Mouse (Mus musculus) forebrain, embryonic 16.5 days (tissue): ENCODE measurements around the gene Lao1. TPM values are rescaled to one million over a fixed set of nuclear protein-coding genes. Genes with fewer than 3 reads are reported as not detected.

ENCODE experiments used
- ATAC-seq: fragments of 200-750 bp; cut with Nextera tagmentation; 2 replicates; pipeline ENCODE4 v1.8.0; 2017; ENCODE audit warnings: mild to moderate bottlenecking, moderate library complexity
- H3K27ac ChIP-seq: fragments of 300-500 bp; sonication (generic); 2 replicates; pipeline ENCODE4 v1.5.1; 2014; ENCODE audit warnings: low read length, control low read depth
- H3K27me3 ChIP-seq: fragments of 300-500 bp; sonication (generic); replicated peaks from 2 replicates; pipeline ENCODE4 v1.6.1; 2014; ENCODE audit warnings: low read length; ENCODE audit not compliant: control insufficient read depth, insufficient read depth
- H3K36me3 ChIP-seq: fragments of 300-500 bp; sonication (generic); 2 replicates; pipeline ENCODE4 v1.6.1; 2014; ENCODE audit not compliant: control insufficient read depth, insufficient read depth
- H3K4me1 ChIP-seq: fragments of 300-500 bp; sonication (generic); replicated peaks from 2 replicates; pipeline ENCODE4 v1.6.1; 2014; ENCODE audit warnings: low read length; ENCODE audit not compliant: control insufficient read depth, insufficient read depth
- H3K4me2 ChIP-seq: fragments of 300-500 bp; sonication (generic); 2 replicates; pipeline ENCODE4 v1.6.1; 2014; ENCODE audit warnings: mild to moderate bottlenecking, low read length, control low read depth
- H3K4me3 ChIP-seq: fragments of 300-500 bp; sonication (generic); replicated peaks from 2 replicates; pipeline ENCODE4 v1.5.1; 2014; ENCODE audit warnings: mild to moderate bottlenecking, low read length, control low read depth
- H3K9ac ChIP-seq: fragments of 300-500 bp; sonication (generic); replicated peaks from 2 replicates; pipeline ENCODE4 v1.6.1; 2014; ENCODE audit warnings: low read depth, low read length, control low read depth
- H3K9me3 ChIP-seq: fragments of 300-500 bp; sonication (generic); 2 replicates; pipeline ENCODE4 v1.6.1; 2016; ENCODE audit warnings: low read length; ENCODE audit not compliant: control insufficient read depth
- WGBS: fragments of 180-500 bp; shearing (Covaris S2); extraction: QIAGEN DNeasy Blood & Tissue Kit; methylation state at CpG from one replicate; pipeline ENCODE4 v1.1.7; 2014; 5-methylcytosine and 5-hydroxymethylcytosine counted together
- polyA plus RNA-seq: library from polyadenylated mRNA; unstranded; fragments of >200 nt; fragmentation: Nextera tagmentation; extraction: Ambion mirVana; gene quantifications from 2 replicates; pipeline ENCODE4 v1.2.1, GENCODE M21; 2015

The Lao1 gene
- polyA plus RNA-seq, 1 experiment from 2014 or later, result 0.28 TPM

GRCm38 (mm10) chr4:119009814-119010213, 48.4 kb downstream of the Lao1 start:
- Histone ChIP-seq H3K4me2 (no peak overlapping the region), H3K9ac (no peak overlapping the region), H3K27ac (no peak overlapping the region), H3K9me3 (no peaks in the 10 kb centered on the region), H3K27me3 (no peaks in the 10 kb centered on the region), H3K4me1 (peaks cover 4% of the 10 kb centered on the region; the same call in 1 of the 2 replicates), H3K4me3 (no peak overlapping the region), H3K36me3 (no peaks in the 10 kb centered on the region)
- WGBS, result 62% methylated on average over 8 of the region's 8 CpGs
- ATAC-seq, result no peak

GRCm38 (mm10) chr4:119011050-119011680, 49.8 kb downstream of the Lao1 start:
- ATAC-seq, result no peak

GRCm38 (mm10) chr4:119013031-119013430, 51.7 kb downstream of the Lao1 start:
- Histone ChIP-seq H3K36me3 (no peaks in the 10 kb centered on the region), H3K9me3 (no peaks in the 10 kb centered on the region), H3K4me2 (no peak overlapping the region), H3K27me3 (no peaks in the 10 kb centered on the region), H3K4me3 (no peak overlapping the region), H3K9ac (no peak overlapping the region), H3K27ac (no peak overlapping the region), H3K4me1 (peaks cover 7% of the 10 kb centered on the region; the same call in 1 of the 2 replicates)
- no peak for ATAC-seq
- 82% methylated on average over 5 of the region's 5 CpGs for WGBS

More at GRCm38 (mm10) chr4:119011050-119011680, 49.8 kb downstream of the Lao1 start:
- H3K9ac ChIP-seq, result no peak overlapping the region
- 36% methylated on average over 10 of the region's 10 CpGs for WGBS
- no peaks in the 10 kb centered on the region for H3K36me3 ChIP-seq
- no peak overlapping the region for H3K4me2 ChIP-seq
- H3K4me3 ChIP-seq, result no peak overlapping the region
- no peak overlapping the region for H3K27ac ChIP-seq
- H3K27me3 ChIP-seq, result no peaks in the 10 kb centered on the region
- peaks cover 7% of the 10 kb centered on the region; the same call in 1 of the 2 replicates for H3K4me1 ChIP-seq
- H3K9me3 ChIP-seq, result no peaks in the 10 kb centered on the region

- peak; percentile 91 for ATAC-seq
- H3K27me3 ChIP-seq, result no peaks in the 10 kb centered on the region
- no peak overlapping the region for H3K27ac ChIP-seq
- no peak overlapping the region for H3K4me2 ChIP-seq
- H3K9me3 ChIP-seq, result no peaks in the 10 kb centered on the region
- no peak overlapping the region for H3K4me3 ChIP-seq
- no peaks in the 10 kb centered on the region for H3K36me3 ChIP-seq
- no peak overlapping the region for H3K9ac ChIP-seq
- H3K4me1 ChIP-seq, result peaks cover 15% of the 10 kb centered on the region
Observed at GRCm38 (mm10) chr4:119014997-119015396, 53.6 kb downstream of the Lao1 start.

GRCm38 (mm10) chr4:119015557-119015956, 54.2 kb downstream of the Lao1 start:
- WGBS, result 63% methylated on average over 6 of the region's 6 CpGs
- ATAC-seq, result no peak
- H3K27ac ChIP-seq, result no peak overlapping the region

GRCm38 (mm10) chr4:119017078-119017477, 55.7 kb downstream of the Lao1 start:
- 80% methylated on average over 5 of the region's 5 CpGs for WGBS

More at GRCm38 (mm10) chr4:119015557-119015956, 54.2 kb downstream of the Lao1 start:
- H3K4me3 ChIP-seq, result no peak overlapping the region
- no peak overlapping the region for H3K4me2 ChIP-seq
- no peaks in the 10 kb centered on the region for H3K27me3 ChIP-seq
- H3K36me3 ChIP-seq, result no peaks in the 10 kb centered on the region
- H3K4me1 ChIP-seq, result peaks cover 15% of the 10 kb centered on the region
- no peak overlapping the region for H3K9ac ChIP-seq
- no peaks in the 10 kb centered on the region for H3K9me3 ChIP-seq

More at GRCm38 (mm10) chr4:119017078-119017477, 55.7 kb downstream of the Lao1 start:
- H3K9me3 ChIP-seq, result no peaks in the 10 kb centered on the region
- H3K4me2 ChIP-seq, result no peak overlapping the region
- peaks cover 15% of the 10 kb centered on the region for H3K4me1 ChIP-seq
- no peaks in the 10 kb centered on the region for H3K27me3 ChIP-seq
- no peak for ATAC-seq
- no peak overlapping the region for H3K4me3 ChIP-seq
- H3K9ac ChIP-seq, result no peak overlapping the region
- H3K36me3 ChIP-seq, result no peaks in the 10 kb centered on the region
- H3K27ac ChIP-seq, result no peak overlapping the region

Other genes starting within 250 kb of the Lao1 start
- gene Olfr1340, start 241.4 kb upstream of the Lao1 start, polyA plus RNA-seq, result not detected in 2 replicates
- not detected in 2 replicates for gene Olfr1339, start 229.4 kb upstream of the Lao1 start, polyA plus RNA-seq
- gene Olfr1338, start 202.8 kb upstream of the Lao1 start, polyA plus RNA-seq, result not detected in 2 replicates
- not detected in 2 replicates for gene Olfr1337, start 179.0 kb upstream of the Lao1 start, polyA plus RNA-seq
- not detected in 2 replicates for gene Olfr1335, start 151.6 kb upstream of the Lao1 start, polyA plus RNA-seq
- gene Olfr1333, start 125.3 kb upstream of the Lao1 start, polyA plus RNA-seq, result not detected in 2 replicates
- gene Olfr1331, start 96.9 kb upstream of the Lao1 start, polyA plus RNA-seq, result not detected in 2 replicates
- gene Olfr1330, start 73.0 kb upstream of the Lao1 start, polyA plus RNA-seq, result not detected in 2 replicates
- not detected in 2 replicates for gene Olfr1329, start 44.1 kb upstream of the Lao1 start, polyA plus RNA-seq
- gene Olfr1328, start 23.0 kb upstream of the Lao1 start, polyA plus RNA-seq, result not detected in 2 replicates
- 88.3 and 103 TPM in 2 replicates for gene Slc2a1, start 147.1 kb downstream of the Lao1 start, polyA plus RNA-seq
- gene Zfp691, start 212.6 kb downstream of the Lao1 start, polyA plus RNA-seq, result 3.7 and 6.1 TPM in 2 replicates
- gene Ermap, start 228.4 kb downstream of the Lao1 start, polyA plus RNA-seq, result 0.16 and 0.54 TPM in 2 replicates
- gene Svbp, start 233.7 kb downstream of the Lao1 start, polyA plus RNA-seq, result 235 and 249 TPM in 2 replicates